Mouse (Mus musculus): ENCODE data around the gene Aaas. TPM values are rescaled to one million over a fixed set of nuclear protein-coding genes. Genes with fewer than 3 reads are reported as not detected.

The Aaas gene
- polyA plus RNA-seq, 1 experiment from 2014 or later: 61.9 TPM

DNA sequence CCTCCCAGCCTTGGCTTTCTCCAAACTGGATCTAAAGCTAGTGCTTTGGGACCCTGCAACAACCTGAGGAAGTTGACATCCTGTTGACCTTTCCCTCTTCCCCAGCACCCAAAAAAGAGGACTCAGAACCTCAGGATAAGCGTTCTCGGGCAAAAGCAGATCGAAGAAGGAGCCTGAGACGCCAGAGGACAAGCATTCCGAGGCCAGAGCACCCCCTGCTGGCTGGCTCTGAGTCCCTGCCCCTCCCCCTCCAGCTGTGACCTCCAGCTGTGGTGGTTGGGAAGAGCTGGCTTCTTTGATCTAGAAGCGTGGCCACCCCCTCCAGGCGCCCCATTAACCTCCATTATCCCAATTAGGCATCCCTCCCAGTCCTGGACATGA is 26.6 kb upstream of the Aaas start:
- Histone ChIP-seq H3K4me1 (replicated peaks) (peaks cover 34% of the 10 kb centered on the region), H3K9me3 (replicated peaks) (no peaks in the 10 kb centered on the region), H3K27ac (peak overlapping the region; percentile 58), H3K27me3 (peaks cover 26% of the 10 kb centered on the region), H3K9ac (peak overlapping the region; percentile 75), H3K4me2 (peak overlapping the region; percentile 98), H3K36me3 (no peaks in the 10 kb centered on the region), H3K4me3 (replicated peaks) (peak overlapping the region; percentile 68)
- WGBS (ENCODE audit: insufficient replicate concordance): 1% methylated on average over 7 of the region's 7 CpGs
- DNase-seq (peak; percentile 76), ATAC-seq (ENCODE audit: low read depth) (peak; percentile 75)

- peak; percentile 89 for ATAC-seq (ENCODE audit: low read depth)
- Histone ChIP-seq H3K27ac (peak overlapping the region; percentile 54; the same call in 1 of the 2 replicates), H3K9ac (peak overlapping the region; percentile 75), H3K4me1 (replicated peaks) (peaks cover 29% of the 10 kb centered on the region), H3K36me3 (no peaks in the 10 kb centered on the region), H3K9me3 (replicated peaks) (no peaks in the 10 kb centered on the region), H3K27me3 (peaks cover 30% of the 10 kb centered on the region), H3K4me2 (peak overlapping the region; percentile 98), H3K4me3 (replicated peaks) (peak overlapping the region; percentile 68)
- WGBS (ENCODE audit: insufficient replicate concordance): 2% methylated on average over 43 of the region's 43 CpGs
- peak; percentile 56 for DNase-seq
Observed at GRCm38 (mm10) chr15:102376453-102377162, 26.0 kb upstream of the Aaas start.

- ATAC-seq (ENCODE audit: low read depth) (peak; percentile 45; the same call in 1 of the 2 replicates), DNase-seq (no peak)
- H3K27ac ChIP-seq: no peak overlapping the region
- H3K9ac ChIP-seq: 0 out of 2 replicates have a peak overlapping the region, but pooled peaks have one; percentile 4
- peak overlapping the region; percentile 28 for H3K4me2 ChIP-seq
- 14% methylated on average over 10 of the region's 10 CpGs for WGBS (ENCODE audit: insufficient replicate concordance)
- H3K27me3 ChIP-seq: peaks cover 83% of the 10 kb centered on the region
- no peaks in the 10 kb centered on the region for H3K36me3 ChIP-seq
- H3K9me3 ChIP-seq (replicated peaks): no peaks in the 10 kb centered on the region
- peaks cover 9% of the 10 kb centered on the region for H3K4me1 ChIP-seq (replicated peaks)
- no peak overlapping the region for H3K4me3 ChIP-seq (replicated peaks)
Observed at GRCm38 (mm10) chr15:102370727-102371126, 20.2 kb upstream of the Aaas start.

GRCm38 (mm10) chr15:102369972-102370371 is 19.4 kb upstream of the Aaas start:
- H3K9ac ChIP-seq: no peak overlapping the region
- H3K27ac ChIP-seq: no peak overlapping the region
- no peak overlapping the region for H3K4me2 ChIP-seq
- H3K4me3 ChIP-seq (replicated peaks): no peak overlapping the region
- WGBS (ENCODE audit: insufficient replicate concordance): 14% methylated on average over 13 of the region's 13 CpGs
- no peaks in the 10 kb centered on the region for H3K9me3 ChIP-seq (replicated peaks)
- H3K36me3 ChIP-seq: no peaks in the 10 kb centered on the region
- H3K4me1 ChIP-seq (replicated peaks): peaks cover 9% of the 10 kb centered on the region
- no peak for DNase-seq
- no peak for ATAC-seq (ENCODE audit: low read depth)
- H3K27me3 ChIP-seq: peaks cover 83% of the 10 kb centered on the region

DNA sequence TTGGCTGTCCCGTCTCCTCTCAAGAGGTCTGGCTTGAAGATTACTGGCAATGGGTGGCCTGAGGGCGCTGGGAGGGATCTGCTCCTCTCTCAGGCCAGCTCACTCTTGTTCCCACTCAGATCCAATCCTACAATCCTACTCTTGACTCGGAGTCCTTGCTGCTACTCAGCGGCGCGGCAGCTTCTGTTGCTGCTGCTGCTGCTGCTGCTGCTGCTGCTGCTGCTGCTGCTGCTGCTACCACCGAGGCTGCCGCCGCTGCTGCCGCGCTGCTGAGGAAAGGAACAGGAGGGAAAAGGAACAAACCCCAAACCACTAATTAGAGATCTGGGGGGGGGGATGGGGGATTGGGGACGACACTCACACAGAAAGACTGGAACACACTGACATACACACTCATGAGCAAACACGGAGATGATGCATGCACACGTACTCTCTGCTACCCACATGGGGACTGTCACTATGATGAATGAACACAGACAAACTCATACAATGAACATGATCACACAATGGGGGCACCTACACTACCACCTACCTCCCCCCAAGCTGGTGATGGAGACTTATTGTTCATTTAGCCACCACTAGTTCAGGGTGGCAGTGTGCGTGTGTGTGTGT is 16.3 kb upstream of the Aaas start, which contains the start of gene Sp7:
TSS of gene Sp7 (minus strand) at position 450 of the 612 bp plus-strand sequence.
- no peak within 1 kb of the TSS for H3K9ac ChIP-seq
- H3K4me3 ChIP-seq (replicated peaks): 0 out of 2 replicates have a peak within 1 kb of the TSS, but pooled peaks have one; percentile 20
- H3K4me2 ChIP-seq: peak within 1 kb of the TSS; percentile 35; the same call in 1 of the 2 replicates
- DNase-seq (no peak), ATAC-seq (ENCODE audit: low read depth) (no peak)
- no peaks in the 10 kb centered on the region for H3K9me3 ChIP-seq (replicated peaks)
- H3K36me3 ChIP-seq: no peaks in the 10 kb centered on the region
- 9% methylated on average over 15 of the region's 15 CpGs for WGBS (ENCODE audit: insufficient replicate concordance)
- H3K27me3 ChIP-seq: peaks cover 96% of the 10 kb centered on the region
- peaks cover 18% of the 10 kb centered on the region for H3K4me1 ChIP-seq (replicated peaks)
- H3K27ac ChIP-seq: no peak within 1 kb of the TSS

DNA sequence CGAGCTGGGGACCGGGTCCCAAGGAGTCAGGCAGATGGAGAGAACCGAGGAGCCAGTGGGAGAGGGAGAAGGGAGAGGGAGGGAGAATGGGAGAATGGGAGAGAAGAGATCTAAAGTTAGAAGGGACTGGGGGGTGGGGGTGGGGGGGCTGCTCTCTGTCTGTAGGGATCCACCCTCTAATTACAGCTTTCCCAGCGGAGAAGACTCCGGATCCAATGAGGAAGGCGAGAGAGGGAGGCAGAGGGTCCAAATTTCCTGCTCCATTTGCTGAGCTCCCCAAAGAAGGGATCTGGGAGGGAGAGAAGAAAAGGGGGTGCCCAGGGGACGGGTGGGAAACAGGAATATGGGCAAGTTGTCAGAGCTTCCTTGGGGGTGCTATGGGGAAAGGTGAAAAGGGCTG is 15.7 kb upstream of the Aaas start:
- Histone ChIP-seq H3K4me3 (replicated peaks) (no peak overlapping the region), H3K9ac (no peak overlapping the region), H3K4me1 (replicated peaks) (peaks cover 18% of the 10 kb centered on the region), H3K4me2 (peak overlapping the region; percentile 35; the same call in 1 of the 2 replicates), H3K27me3 (peaks cover 94% of the 10 kb centered on the region), H3K9me3 (replicated peaks) (no peaks in the 10 kb centered on the region), H3K36me3 (no peaks in the 10 kb centered on the region), H3K27ac (no peak overlapping the region)
- no peak for DNase-seq
- ATAC-seq (ENCODE audit: low read depth): no peak
- WGBS (ENCODE audit: insufficient replicate concordance): 22% methylated on average over 7 of the region's 7 CpGs

DNA sequence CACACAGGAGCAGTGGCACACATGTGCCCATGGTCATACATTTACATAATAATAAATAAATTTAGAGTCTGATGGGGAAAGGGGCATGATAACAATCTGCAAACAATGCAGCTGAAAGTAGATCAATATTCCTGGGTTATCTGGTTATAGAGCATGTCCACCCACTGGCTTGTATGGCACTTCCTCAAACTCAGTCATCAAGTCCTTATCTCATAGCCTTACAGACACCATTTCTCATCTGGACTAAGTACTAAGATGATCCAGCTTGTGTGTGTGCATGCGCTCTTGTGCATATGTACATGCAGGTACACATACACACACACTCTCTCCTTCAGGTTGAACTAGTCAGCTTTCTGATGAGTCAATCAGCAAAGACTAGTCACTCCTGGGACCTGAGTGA is 14.1 kb upstream of the Aaas start:
- Histone ChIP-seq H3K36me3 (no peaks in the 10 kb centered on the region), H3K9me3 (replicated peaks) (no peaks in the 10 kb centered on the region), H3K4me1 (replicated peaks) (peaks cover 12% of the 10 kb centered on the region), H3K9ac (no peak overlapping the region), H3K27me3 (peaks cover 90% of the 10 kb centered on the region), H3K27ac (no peak overlapping the region), H3K4me3 (replicated peaks) (no peak overlapping the region), H3K4me2 (no peak overlapping the region)
- 44% methylated on average over 1 of the region's 1 CpGs for WGBS (ENCODE audit: insufficient replicate concordance)
- DNase-seq (no peak), ATAC-seq (ENCODE audit: low read depth) (no peak)

GRCm38 (mm10) chr15:102362648-102363047 is 12.1 kb upstream of the Aaas start:
- no peak overlapping the region for H3K27ac ChIP-seq
- WGBS (ENCODE audit: insufficient replicate concordance): 9% methylated on average over 14 of the region's 14 CpGs
- no peak for DNase-seq
- no peaks in the 10 kb centered on the region for H3K36me3 ChIP-seq
- peak overlapping the region; percentile 42 for H3K4me2 ChIP-seq
- no peaks in the 10 kb centered on the region for H3K9me3 ChIP-seq (replicated peaks)
- peaks cover 21% of the 10 kb centered on the region for H3K4me1 ChIP-seq (replicated peaks)
- no peak for ATAC-seq (ENCODE audit: low read depth)
- H3K4me3 ChIP-seq (replicated peaks): no peak overlapping the region; the same call in 1 of the 2 replicates
- H3K9ac ChIP-seq: 0 out of 2 replicates have a peak overlapping the region, but pooled peaks have one; percentile 26
- peaks cover 91% of the 10 kb centered on the region for H3K27me3 ChIP-seq

- H3K9ac ChIP-seq: no peak overlapping the region
- no peaks in the 10 kb centered on the region for H3K9me3 ChIP-seq (replicated peaks)
- 30% methylated on average over 5 of the region's 5 CpGs for WGBS (ENCODE audit: insufficient replicate concordance)
- H3K4me1 ChIP-seq (replicated peaks): peaks cover 35% of the 10 kb centered on the region
- H3K4me3 ChIP-seq (replicated peaks): no peak overlapping the region
- DNase-seq (no peak), ATAC-seq (ENCODE audit: low read depth) (no peak)
- no peak overlapping the region for H3K27ac ChIP-seq
- peaks cover 91% of the 10 kb centered on the region for H3K27me3 ChIP-seq
- no peaks in the 10 kb centered on the region for H3K36me3 ChIP-seq
- no peak overlapping the region for H3K4me2 ChIP-seq
Observed at GRCm38 (mm10) chr15:102358834-102359233, 8.3 kb upstream of the Aaas start.

DNA sequence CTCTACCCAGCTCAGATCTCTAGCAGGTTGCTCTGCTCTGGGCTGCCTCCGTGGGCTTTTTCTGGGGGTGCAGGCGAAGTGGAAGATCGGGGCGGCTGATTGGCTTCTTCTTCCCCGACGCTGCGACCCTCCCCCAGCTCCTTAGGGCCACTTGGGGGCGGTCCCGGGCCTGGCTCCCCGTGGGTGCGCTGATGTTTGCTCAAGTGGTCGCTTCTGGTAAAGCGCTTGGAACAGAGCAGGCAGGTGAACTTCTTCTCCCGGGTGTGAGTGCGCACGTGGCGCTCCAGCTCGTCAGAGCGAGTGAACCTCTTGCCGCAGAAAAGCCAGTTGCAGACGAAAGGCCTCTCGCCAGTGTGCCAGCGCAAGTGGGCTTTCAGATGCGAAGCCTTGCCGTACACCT is 7.6 kb upstream of the Aaas start:
- no peaks in the 10 kb centered on the region for H3K36me3 ChIP-seq
- H3K27me3 ChIP-seq: peaks cover 88% of the 10 kb centered on the region
- no peak overlapping the region for H3K9ac ChIP-seq
- H3K27ac ChIP-seq: no peak overlapping the region
- H3K4me1 ChIP-seq (replicated peaks): peaks cover 35% of the 10 kb centered on the region
- WGBS (ENCODE audit: insufficient replicate concordance): 4% methylated on average over 25 of the region's 25 CpGs
- H3K9me3 ChIP-seq (replicated peaks): no peaks in the 10 kb centered on the region
- no peak for ATAC-seq (ENCODE audit: low read depth)
- H3K4me2 ChIP-seq: peak overlapping the region; percentile 29; the same call in 1 of the 2 replicates
- H3K4me3 ChIP-seq (replicated peaks): 0 out of 2 replicates have a peak overlapping the region, but pooled peaks have one; percentile 6
- no peak for DNase-seq

DNA sequence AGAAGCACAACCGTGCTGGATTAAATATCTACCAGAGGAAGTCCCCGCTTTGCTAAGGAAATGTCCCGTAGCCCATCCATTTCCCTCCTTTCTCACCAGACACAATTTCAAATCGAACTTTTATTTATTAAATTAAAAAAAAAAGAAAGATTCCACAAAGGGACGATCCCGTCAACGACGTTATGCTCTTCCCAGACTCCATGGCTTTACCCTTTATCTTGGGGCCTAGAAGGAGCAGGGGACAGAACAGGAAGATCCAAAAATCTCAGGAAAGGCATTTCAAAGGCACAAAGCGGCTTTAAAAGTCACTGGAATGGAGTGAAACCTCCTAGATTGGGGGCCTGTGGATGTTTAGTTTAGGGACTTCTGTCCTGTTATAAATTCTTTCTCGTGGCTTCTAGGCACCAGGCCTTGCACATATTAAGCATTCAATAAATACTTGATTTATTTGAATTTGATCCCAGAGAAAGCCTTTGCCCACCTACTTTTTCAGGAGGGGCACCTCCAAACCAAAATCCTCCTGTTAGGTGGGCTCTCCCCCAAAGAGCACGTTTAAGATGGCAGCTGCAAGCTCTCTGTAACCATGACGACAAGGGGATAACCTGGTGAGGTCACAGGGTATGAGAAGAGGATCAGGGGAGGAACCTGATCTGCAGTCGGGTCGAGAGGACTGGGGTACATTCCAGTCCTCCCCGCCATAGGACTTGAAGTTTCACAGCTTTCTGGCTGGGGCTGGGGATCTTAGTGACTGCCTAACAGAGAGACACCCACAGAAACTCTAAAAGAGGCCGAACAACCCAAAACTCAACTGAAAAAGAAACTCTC is 6.1 kb upstream of the Aaas start:
- no peak for ATAC-seq (ENCODE audit: low read depth)
- peaks cover 76% of the 10 kb centered on the region for H3K27me3 ChIP-seq
- 36% methylated on average over 16 of the region's 16 CpGs for WGBS (ENCODE audit: insufficient replicate concordance)
- peak overlapping the region; percentile 54; the same call in 1 of the 2 replicates for H3K4me3 ChIP-seq (replicated peaks)
- H3K36me3 ChIP-seq: no peaks in the 10 kb centered on the region
- no peak overlapping the region for H3K27ac ChIP-seq
- H3K4me2 ChIP-seq: peak overlapping the region; percentile 72
- H3K9me3 ChIP-seq (replicated peaks): no peaks in the 10 kb centered on the region
- H3K9ac ChIP-seq: peak overlapping the region; percentile 59
- peaks cover 26% of the 10 kb centered on the region for H3K4me1 ChIP-seq (replicated peaks)
- DNase-seq: no peak
